Mouse (Mus musculus) B cell, adult 67 days (primary cell): ENCODE data around the gene 1110012L19Rik. TPM values are rescaled to one million over a fixed set of nuclear protein-coding genes. Genes with fewer than 3 reads are reported as not detected.

Experiments
- total RNA-seq, 2 experiments: library from RNA; stranded (reverse); gene quantifications; 4 replicates each; pipeline ENCODE4 v1.2.4; 2023

The 1110012L19Rik gene
- total RNA-seq, result 10 to 100 TPM; 11.9 to 12.0 TPM

GRCm38 (mm10) chrX:70385276-70385961 is at the start of gene 1110012L19Rik:
1110012L19Rik (plus strand) TSS chrX:70385877.

GRCm38 (mm10) chrX:70364661-70365613 is 20.7 kb upstream of the 1110012L19Rik start, which contains the start of gene Ids:
Ids (minus strand) TSS chrX:70365084.

Other genes starting within 250 kb of the 1110012L19Rik start
- gene Ids, start 20.8 kb upstream of the 1110012L19Rik start, total RNA-seq, result 10 to 100 TPM; 28.4 to 28.8 TPM
- gene Tmem185a, start 91.3 kb downstream of the 1110012L19Rik start, total RNA-seq, result 10 to 100 TPM; 24.2 to 25.8 TPM